Mouse (Mus musculus) 416B (cell line): ENCODE measurements around the gene Abcg8.

Experiments
- DNase-seq: peaks from one replicate; pipeline ENCODE4 v3.0.0; 2011; ENCODE audit warnings: low read depth

The Abcg8 gene

DNA sequence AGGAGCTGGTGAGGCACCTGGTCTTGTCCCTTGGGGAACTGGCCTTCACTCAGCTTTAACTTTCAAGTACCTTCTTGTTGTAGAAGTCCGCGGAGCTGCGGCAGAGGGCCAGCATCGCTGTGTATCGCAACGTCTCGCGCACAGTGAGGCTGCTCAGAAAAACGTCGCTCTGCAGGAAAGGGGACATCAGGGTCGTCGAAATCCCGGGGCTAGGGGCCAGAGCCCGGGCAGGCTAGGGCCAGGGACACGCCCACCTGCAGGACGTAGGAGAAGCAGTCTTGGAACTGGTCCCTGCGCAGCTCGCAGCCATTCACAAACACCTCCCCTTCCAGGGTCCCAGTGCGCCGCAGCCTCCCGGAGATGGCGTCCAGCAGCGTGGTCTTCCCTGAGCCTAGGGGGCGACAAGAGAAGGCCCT, at the start of gene Abcg8:
TSS of gene Abcg8 (plus strand) at position 352 of the 416 bp plus-strand sequence.
- DNase-seq = no peak

- DNase-seq = no peak
Measured at GRCm38 (mm10) chr17:84626857-84627305, 49.2 kb upstream of the Abcg8 start.

DNA sequence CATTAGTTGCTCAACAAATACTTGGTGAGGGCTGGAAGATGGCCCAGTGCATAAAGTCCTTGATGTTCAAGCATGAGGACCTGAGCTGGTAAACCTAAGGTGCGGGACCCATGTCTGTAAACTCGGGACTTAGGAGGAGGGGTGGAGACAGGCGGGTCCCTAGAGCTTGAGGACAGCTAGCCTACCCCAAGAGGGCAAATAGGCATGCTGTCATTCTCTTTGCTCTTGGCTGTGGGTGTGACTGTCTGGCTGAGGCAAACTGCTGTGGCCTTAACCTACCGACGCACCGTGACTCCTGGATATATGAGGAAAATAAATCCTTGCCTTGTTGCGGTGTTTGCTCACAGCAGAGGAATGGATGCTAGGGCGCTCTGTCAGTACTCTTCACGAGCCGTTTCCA, 48.4 kb upstream of the Abcg8 start:
- DNase-seq = no peak

- DNase-seq = no peak
Measured at GRCm38 (mm10) chr17:84628611-84629010, 47.5 kb upstream of the Abcg8 start.

GRCm38 (mm10) chr17:84631836-84632235, 44.3 kb upstream of the Abcg8 start:
- DNase-seq = no peak

GRCm38 (mm10) chr17:84633443-84633842, 42.7 kb upstream of the Abcg8 start:
- DNase-seq = no peak

- DNase-seq = no peak
Measured at GRCm38 (mm10) chr17:84636328-84636727, 39.8 kb upstream of the Abcg8 start.

DNA sequence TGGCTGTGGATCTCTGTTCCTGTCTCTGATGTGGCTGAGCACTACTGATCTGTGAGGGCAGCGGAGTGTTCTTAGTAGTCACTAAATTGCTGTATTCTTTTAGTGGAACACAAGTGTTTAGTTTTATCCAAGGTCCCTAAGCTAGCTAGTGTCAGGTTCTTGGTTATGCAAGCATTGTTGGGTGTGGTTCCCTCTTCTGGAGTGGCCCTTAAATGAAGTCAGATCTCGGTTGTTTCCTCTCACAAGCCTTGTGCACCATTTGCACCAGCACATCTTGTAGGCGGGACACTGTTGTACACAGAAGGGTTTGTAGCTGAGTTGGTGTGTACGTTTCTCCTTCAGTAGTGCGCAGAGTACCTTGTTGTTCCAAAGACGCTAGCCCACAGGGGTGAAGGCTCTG, 38.1 kb upstream of the Abcg8 start:
- DNase-seq = no peak

DNA sequence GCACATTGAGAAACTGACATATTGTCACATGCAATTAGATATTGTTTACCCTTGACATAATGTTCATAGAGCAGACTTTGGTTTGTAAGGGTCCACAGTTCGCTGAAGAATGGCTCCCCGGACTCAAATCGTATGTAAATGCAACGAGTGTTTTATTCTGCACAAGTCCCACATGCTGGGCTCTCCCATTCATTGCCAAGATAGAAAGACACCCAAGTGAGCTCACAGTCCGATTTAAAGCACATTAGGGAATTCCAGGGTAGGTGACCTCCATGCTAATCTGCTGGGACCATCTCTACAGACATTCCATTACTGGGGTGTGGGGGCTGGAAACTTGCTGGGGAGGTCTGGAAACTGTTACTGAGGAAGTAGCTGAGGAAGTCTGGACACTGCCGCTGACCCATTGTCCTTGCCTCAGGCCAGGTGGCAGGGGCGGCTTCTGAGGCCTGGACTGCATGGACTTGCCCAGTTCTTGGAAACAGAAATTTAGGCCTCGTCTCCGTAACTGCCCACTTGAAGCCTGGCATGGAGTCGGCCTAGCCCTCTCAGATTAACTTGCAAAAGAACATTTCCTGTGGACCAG, 36.2 kb upstream of the Abcg8 start:
- DNase-seq = no peak

DNA sequence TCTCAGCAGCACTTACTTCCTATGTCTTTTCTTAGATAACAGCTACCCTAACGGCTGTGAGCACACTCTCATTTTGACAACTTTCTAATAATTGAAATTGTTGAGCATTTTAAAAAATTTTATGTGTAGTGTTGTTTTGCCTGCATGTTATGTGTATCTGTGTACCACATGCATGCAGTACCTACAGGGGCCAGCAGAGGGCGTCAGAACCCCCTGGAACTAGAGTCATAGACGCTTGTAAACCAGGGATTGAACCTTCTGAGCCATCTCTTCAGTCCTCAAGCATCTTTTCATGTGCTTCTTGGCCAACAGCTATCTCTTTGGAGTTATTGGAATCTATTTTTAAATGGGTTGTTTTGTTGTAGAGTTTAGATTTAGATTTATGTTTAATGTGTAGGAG, 34.2 kb upstream of the Abcg8 start:
- DNase-seq = peak; percentile 28

- DNase-seq = no peak
Measured at GRCm38 (mm10) chr17:84642324-84642723, 33.8 kb upstream of the Abcg8 start.

- peak; percentile 34 for DNase-seq
Measured at GRCm38 (mm10) chr17:84644292-84645050, 31.6 kb upstream of the Abcg8 start.

DNA sequence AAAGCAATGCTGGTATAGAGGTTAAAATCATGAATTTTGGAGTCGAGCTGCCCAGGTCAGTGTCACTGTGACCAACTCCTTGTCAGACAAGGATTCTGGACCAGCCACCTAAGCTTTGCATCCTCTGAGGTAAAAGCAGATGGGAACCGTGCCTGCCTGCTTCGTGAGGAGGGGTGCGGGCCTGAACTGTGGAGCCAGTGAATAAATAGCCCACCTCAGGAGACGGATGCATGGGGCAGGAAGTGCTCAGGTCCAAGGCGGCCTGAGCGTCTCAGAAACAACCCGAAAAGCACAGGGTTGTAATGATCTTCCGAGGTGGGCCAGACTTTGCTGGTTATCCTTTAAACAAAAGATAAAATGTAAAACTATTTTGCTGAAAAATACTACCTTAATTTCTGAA, 31.0 kb upstream of the Abcg8 start:
- DNase-seq = no peak

GRCm38 (mm10) chr17:84645894-84646293, 30.2 kb upstream of the Abcg8 start:
- DNase-seq = no peak

GRCm38 (mm10) chr17:84646477-84646876, 29.6 kb upstream of the Abcg8 start:
- no peak for DNase-seq

DNA sequence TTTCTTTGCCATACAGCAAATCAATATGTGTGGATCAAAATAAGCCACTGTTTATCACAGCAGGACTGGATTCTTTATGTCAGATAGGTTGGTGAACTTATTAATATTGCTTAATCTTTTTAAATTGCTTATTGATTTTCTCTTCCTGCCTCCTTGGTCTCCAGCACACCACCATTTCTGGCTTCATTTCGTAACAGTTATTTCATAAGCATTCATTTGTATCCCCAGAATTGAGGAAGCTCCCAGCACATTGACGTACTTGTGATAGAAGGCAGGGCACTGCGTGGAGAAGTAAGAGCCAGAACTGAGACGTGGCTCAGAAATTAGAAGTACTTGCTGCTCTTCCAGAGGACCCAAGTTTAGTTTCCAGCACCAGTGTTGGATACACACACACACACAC, 28.5 kb upstream of the Abcg8 start:
- DNase-seq = peak; percentile 51

DNA sequence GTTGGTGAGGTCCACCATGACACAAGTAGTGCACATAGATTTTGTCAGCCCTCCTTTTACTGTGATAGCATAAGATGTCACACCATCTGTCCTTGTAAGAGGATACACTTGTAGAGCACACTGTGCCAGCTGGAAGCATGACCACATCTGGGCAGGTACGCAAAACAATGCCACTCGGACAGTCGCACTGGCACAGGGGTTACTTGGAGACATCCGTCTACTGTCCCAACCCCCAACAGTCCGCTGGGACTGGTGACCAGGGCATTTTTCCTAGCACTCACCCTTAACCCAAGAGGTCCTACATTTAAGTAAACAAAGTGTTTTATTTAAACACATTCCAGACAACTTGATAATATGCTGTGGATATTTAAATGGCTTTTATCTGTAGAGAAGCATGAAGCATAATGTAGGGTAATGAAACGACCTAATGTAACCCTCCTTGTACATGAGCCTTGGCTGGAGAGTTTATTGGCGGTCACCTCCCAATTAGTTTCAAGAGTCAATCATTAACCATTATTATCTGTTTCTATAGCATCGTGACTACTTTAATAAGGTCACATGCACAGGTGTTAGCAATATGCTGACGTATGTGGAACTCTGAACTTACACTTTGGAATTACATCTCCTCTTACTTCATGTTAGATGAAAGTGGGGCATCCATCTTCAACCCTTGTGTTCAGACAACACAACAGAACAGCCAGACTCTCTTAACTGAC, 25.6 kb upstream of the Abcg8 start:
- DNase-seq = no peak

DNA sequence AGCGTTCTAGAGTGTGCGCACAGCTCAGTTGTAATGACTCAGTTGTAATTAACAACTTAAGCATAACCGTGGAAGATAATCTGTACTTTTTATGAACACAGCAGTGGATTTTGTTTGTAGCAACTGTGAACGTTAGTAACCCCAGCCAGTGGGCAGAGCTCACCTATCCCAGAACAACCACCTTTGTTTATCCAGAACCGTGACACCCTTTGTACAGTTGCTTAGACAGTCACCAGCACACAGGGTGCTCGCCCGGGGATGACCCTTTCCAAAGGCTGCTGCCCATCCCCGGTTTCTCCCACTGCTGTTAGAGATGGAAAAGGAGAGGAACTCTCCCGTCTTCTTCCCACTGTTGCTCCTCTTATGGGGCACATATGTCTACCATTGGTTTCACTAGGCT, 22.6 kb upstream of the Abcg8 start:
- no peak for DNase-seq

DNA sequence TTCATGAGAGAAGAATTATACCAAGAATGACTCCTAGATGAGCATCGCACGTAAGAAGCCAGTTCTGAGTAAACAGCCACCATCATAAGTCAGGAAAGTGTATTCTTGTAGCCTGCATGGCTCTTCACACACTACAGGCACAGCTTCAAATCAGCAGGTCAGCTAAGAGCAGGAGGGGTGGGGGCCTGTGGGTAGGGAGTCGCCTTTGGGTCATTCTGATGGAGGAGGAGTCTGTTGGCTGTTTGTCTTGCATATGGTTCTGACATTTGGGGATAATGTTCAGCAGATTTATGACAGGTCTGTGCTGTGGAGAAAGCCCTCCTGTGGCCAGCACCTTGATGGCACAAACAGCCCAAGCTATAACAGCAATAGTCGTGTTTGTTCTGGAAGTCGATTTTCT, 19.9 kb upstream of the Abcg8 start:
- DNase-seq = no peak

DNA sequence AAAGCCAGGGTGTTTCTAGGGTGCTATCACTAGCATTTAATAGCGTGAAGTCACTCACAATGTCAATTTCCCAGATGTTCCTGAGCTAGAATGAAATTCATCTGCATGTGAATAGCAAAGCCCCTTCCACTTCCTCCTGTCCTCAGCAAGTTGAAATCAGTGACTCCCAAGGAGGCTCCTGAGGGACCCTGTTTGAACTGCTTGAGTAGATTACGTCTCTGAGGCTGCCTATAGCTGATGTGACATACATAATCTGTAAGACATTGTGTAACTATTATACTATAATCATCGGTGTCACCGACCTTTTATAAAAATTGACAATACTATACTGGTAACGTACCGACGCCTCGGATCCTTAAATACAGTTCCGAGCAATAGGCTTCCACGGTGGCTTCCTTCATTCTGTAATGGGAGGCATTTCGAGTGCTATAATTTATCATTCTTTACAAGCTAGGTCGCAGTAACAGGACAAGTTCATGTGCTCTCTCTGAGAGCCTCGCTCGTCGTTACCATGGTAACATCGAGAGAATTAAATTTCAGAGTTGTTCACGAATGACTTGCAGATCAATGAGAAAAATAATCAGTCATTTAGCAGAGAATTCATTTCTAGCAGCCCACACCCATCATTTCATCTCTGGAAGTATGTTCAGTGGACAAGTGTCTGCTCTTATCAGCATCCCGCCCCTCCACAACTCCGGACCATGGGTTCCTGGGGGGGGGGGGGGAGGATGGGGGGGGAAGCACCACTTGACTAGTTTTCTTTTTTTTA, 19.3 kb upstream of the Abcg8 start:
- no peak for DNase-seq

GRCm38 (mm10) chr17:84657422-84657732, 18.7 kb upstream of the Abcg8 start:
- DNase-seq = no peak

DNA sequence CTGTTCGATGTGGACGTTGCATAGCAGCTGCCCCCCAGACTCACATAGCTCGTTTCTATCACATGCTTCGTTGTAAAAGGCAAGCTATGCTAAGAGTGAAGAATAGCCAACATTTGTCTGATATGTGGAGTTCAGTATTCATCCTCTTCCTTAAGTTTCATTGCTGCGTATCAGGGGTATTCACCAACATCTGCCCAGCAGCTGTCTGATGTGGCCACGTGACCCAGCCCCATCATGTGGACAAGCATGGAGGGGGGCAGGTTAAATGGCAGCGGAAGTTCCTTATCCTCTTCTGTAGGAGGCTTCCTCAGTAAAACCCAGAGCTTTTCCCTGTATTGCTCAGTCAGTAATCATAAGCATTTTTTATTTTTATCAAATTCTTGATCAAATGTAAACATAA, 18.3 kb upstream of the Abcg8 start:
- no peak for DNase-seq

DNA sequence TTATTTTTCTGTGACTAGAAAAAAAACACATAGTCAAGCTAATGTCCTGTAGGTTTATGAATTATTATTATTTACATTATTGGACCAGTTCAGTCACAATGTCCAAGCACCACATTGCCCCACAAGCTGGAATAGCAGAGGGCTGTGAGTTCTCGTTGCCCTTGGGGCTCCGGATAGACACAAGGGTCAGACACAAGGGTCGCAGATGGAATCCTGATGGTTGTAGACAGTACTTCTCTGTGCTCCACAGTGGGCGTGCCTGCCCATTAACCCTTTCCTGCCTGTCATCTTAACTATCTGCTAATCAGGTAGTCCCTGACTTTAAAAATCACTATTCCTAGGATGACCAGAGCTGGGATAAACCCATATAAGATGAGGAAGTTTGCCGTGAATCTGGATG, 17.9 kb upstream of the Abcg8 start:
- DNase-seq = no peak
